Mouse (Mus musculus) embryonic fibroblast, embryonic 13.5 days (primary cell): ENCODE data around the gene Kcnh8.

Experiments used
- CTCF ChIP-seq: IDR thresholded peaks from 2 replicates; pipeline ENCODE4 v1.5.1; 2011; ENCODE audit warnings: mild to moderate bottlenecking, control low read depth, low read length, moderate library complexity, borderline replicate concordance; ENCODE audit not compliant: insufficient read depth
- POLR2A ChIP-seq: IDR thresholded peaks from 2 replicates; pipeline ENCODE4 v1.6.1; 2011; ENCODE audit warnings: low read depth, mild to moderate bottlenecking, control low read depth, low read length, moderate library complexity

DNA sequence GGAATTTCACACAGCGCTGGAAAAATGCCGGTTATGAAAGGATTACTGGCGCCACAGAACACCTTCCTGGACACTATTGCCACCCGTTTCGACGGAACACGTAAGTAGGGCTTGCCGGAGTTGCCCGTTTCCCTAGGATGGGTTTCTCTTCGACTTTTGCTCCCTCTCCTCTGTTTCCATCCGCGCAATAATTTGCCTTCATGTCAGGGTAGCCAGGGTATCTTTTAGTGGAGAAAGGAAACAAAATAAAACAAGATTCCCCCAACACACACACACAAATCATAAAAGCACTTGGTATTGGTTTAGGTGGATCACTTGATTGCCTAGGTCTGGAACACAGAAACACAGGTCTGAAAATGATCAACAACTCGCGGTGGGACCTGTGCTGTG is 267 bp downstream of the Kcnh8 start:
- TF ChIP-seq CTCF (no peak), POLR2A (no peak)
